Mouse (Mus musculus) kidney, postnatal 4 days (tissue): ENCODE measurements around the gene Gys1.
"Not testable (repeated sequence)": the region's sequence is repeated elsewhere in the genome, so short reads cannot be mapped to it uniquely, and the experiment has no call there.

Experiments used
- DNase-seq, 2 experiments: peaks; one replicate each; pipeline ENCODE4 v3.0.0; 2021; ENCODE audit warnings: mixed read lengths in 2 of 2

Gys1 gene

GRCm38 (mm10) chr7:45434203-45435015 is at the start of gene Gys1:
TSS of gene Gys1 (plus strand) at chr7:45434844.
- DNase-seq, result peak; percentile 100

GRCm38 (mm10) chr7:45386077-45386476 is 48.6 kb upstream of the Gys1 start:
- no peak for DNase-seq

- DNase-seq, result no peak
Measured at GRCm38 (mm10) chr7:45395129-45395541, 39.5 kb upstream of the Gys1 start.

- DNase-seq, result peak; percentile 100
Measured at GRCm38 (mm10) chr7:45395578-45396336, 38.9 kb upstream of the Gys1 start, which contains the start of gene Snrnp70. TSS of gene Snrnp70 (minus strand) at chr7:45395742.

- DNase-seq, result not testable (repeated sequence)
Measured at GRCm38 (mm10) chr7:45396337-45396775, 38.3 kb upstream of the Gys1 start.

- DNase-seq, result no peak
Measured at GRCm38 (mm10) chr7:45396787-45397186, 37.9 kb upstream of the Gys1 start.

- DNase-seq, result no peak
Measured at GRCm38 (mm10) chr7:45401521-45402085, 33.0 kb upstream of the Gys1 start.

- DNase-seq, result peak; percentile 85 to 87
Measured at GRCm38 (mm10) chr7:45403532-45404261, 30.9 kb upstream of the Gys1 start.

GRCm38 (mm10) chr7:45405091-45406075 is 29.3 kb upstream of the Gys1 start, which contains the start of gene Kcna7:
TSS of gene Kcna7 (plus strand) at chr7:45405653.
- DNase-seq, result peak; percentile 87 to 88

GRCm38 (mm10) chr7:45406157-45407156 is 28.2 kb upstream of the Gys1 start:
- peak; percentile 43 to 52 for DNase-seq

GRCm38 (mm10) chr7:45407836-45408235 is 26.8 kb upstream of the Gys1 start:
- no peak for DNase-seq

GRCm38 (mm10) chr7:45408351-45408750 is 26.3 kb upstream of the Gys1 start:
- no peak for DNase-seq

- DNase-seq, result no peak
Measured at GRCm38 (mm10) chr7:45408949-45409348, 25.7 kb upstream of the Gys1 start.

- no peak for DNase-seq
Measured at GRCm38 (mm10) chr7:45409497-45410163, 25.0 kb upstream of the Gys1 start.

GRCm38 (mm10) chr7:45412421-45412820 is 22.2 kb upstream of the Gys1 start:
- no peak for DNase-seq

GRCm38 (mm10) chr7:45413113-45413863 is 21.4 kb upstream of the Gys1 start, which contains the start of gene Ntf5:
TSS of gene Ntf5 (plus strand) at chr7:45413695.
- DNase-seq, result peak; percentile 61 to 74

- peak; percentile 41 to 60 for DNase-seq
Measured at GRCm38 (mm10) chr7:45413864-45414739, 20.5 kb upstream of the Gys1 start.
